In the genomic region with DNA sequence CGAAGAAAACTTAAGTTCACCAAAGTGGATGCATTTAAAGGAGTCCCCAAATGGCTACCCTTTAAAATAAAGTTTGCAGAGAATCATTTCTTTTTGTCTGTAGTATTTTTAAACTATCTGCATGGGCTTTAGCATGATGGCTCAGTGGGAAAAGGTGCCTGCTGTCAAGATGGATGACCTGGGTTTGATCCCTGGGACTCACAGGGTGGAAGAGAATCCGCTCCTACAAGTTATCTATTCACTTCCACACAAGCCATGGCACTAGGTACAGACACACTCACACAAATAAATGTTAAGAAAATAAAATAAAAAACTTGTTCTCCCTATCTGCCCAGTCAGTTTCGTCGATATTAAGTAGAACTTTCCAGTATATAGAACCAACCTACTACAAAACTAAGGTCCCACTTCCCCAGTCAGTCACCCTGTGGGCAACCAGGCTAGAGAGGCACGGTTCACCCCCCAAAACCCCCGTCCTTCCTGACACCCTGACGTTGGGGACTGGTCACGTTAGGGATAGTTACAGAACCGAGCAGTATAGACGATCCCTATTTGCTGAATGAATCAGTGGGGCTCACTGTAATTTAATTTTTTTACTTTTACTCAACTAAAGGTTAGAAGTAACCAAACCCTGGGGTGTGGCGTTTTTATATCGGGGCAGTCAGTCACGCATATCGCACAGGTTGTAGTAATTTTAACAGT, we compare ENCODE assay signal across 8 mouse cellular contexts. TPM values are rescaled to one million over a fixed set of nuclear protein-coding genes. Genes with fewer than 3 reads are reported as not detected.
A peak's percentile ranks its signal among the peaks of the same experiment; 100 is the strongest.
DNase-seq lines count a peak whose midpoint lies in the region; ATAC-seq and TF ChIP-seq lines count a peak whose summit lies in the region.

No protein-coding gene starts in this region.

- peaks cover 40% of the 10 kb centered on the region for H3K4me1 ChIP-seq in heart, embryonic 13.5 days
- peaks cover 9% of the 10 kb centered on the region for H3K4me1 ChIP-seq in ES-Bruce4 (ENCODE audit: control insufficient read depth, insufficient read depth, low read length)
- peaks cover 33% of the 10 kb centered on the region for H3K4me1 ChIP-seq in forebrain, embryonic 16.5 days (replicated peaks; ENCODE audit: control insufficient read depth, insufficient read depth, low read length)
- peaks cover 33% of the 10 kb centered on the region for H3K4me1 ChIP-seq in liver, postnatal 0 days (ENCODE audit: insufficient read depth)

- 24% methylated on average over 14 of the region's 14 CpGs for WGBS in heart, embryonic 13.5 days
- 22% methylated on average over 14 of the region's 14 CpGs for WGBS in forebrain, embryonic 16.5 days
- 17% methylated on average over 14 of the region's 14 CpGs for WGBS in liver, postnatal 0 days (ENCODE audit: insufficient replicate concordance)

- H3K4me3 ChIP-seq in heart, embryonic 13.5 days, result peak overlapping the region; percentile 70
- H3K4me3 ChIP-seq in ES-Bruce4 (ENCODE audit: low read depth, low read length), result peak overlapping the region; percentile 74
- H3K4me3 ChIP-seq in forebrain, embryonic 16.5 days (replicated peaks; ENCODE audit: low read length), result peak overlapping the region; percentile 96
- peak overlapping the region; percentile 93 for H3K4me3 ChIP-seq in liver, postnatal 0 days (ENCODE audit: low read depth, low read length)

- no peak for TF ChIP-seq POLR2A in ES-Bruce4 (IDR thresholded peaks at IDR 0.05; ENCODE audit: insufficient read depth, low read length)

- peak overlapping the region; percentile 88 for H3K4me2 ChIP-seq in heart, embryonic 13.5 days
- H3K4me2 ChIP-seq in forebrain, embryonic 16.5 days (ENCODE audit: low read length), result peak overlapping the region; percentile 70
- H3K4me2 ChIP-seq in liver, postnatal 0 days (ENCODE audit: low read depth, low read length), result peak overlapping the region; percentile 92

- no peak for ATAC-seq in heart, embryonic 13.5 days (ENCODE audit: extremely low read depth, insufficient number of reproducible peaks, low FRiP score, low TSS enrichment)
- no peak for ATAC-seq in forebrain, embryonic 16.5 days
- no peak for ATAC-seq in liver, postnatal 0 days
- ATAC-seq in frontal cortex, adult (ENCODE audit: low TSS enrichment), result no peak

- intact Hi-C loops in heart, postnatal 10 days (cut with DNase I), result no loop called here

- H3K9ac ChIP-seq in heart, embryonic 13.5 days, result peak overlapping the region; percentile 84
- H3K9ac ChIP-seq in ES-Bruce4 (ENCODE audit: low read depth, poor library complexity, severe bottlenecking), result peak overlapping the region; percentile 72
- peak overlapping the region; percentile 94 for H3K9ac ChIP-seq in forebrain, embryonic 16.5 days (replicated peaks; ENCODE audit: low read depth, low read length)
- H3K9ac ChIP-seq in liver, postnatal 0 days (replicated peaks), result peak overlapping the region; percentile 98

- no peak for TF ChIP-seq EP300 in ES-Bruce4 (IDR thresholded peaks at IDR 0.05; ENCODE audit: insufficient read depth, low read depth, low read length)
- TF ChIP-seq EP300 in liver, postnatal 0 days (IDR thresholded peaks at IDR 0.05; ENCODE audit: low read depth), result no peak

- no peaks in the 10 kb centered on the region for H3K27me3 ChIP-seq in heart, embryonic 13.5 days (replicated peaks)
- H3K27me3 ChIP-seq in ES-Bruce4 (ENCODE audit: control insufficient read depth, insufficient read depth, low read length, poor library complexity, severe bottlenecking), result no peaks in the 10 kb centered on the region
- no peaks in the 10 kb centered on the region for H3K27me3 ChIP-seq in forebrain, embryonic 16.5 days (replicated peaks; ENCODE audit: control insufficient read depth, insufficient read depth, low read length)
- H3K27me3 ChIP-seq in liver, postnatal 0 days (ENCODE audit: insufficient read depth, low read length), result no peaks in the 10 kb centered on the region

- no peaks in the 10 kb centered on the region for H3K36me3 ChIP-seq in heart, embryonic 13.5 days
- no peaks in the 10 kb centered on the region for H3K36me3 ChIP-seq in ES-Bruce4 (ENCODE audit: control insufficient read depth, insufficient read depth, low read length, poor library complexity, severe bottlenecking)
- no peaks in the 10 kb centered on the region for H3K36me3 ChIP-seq in forebrain, embryonic 16.5 days (ENCODE audit: control insufficient read depth, insufficient read depth)
- H3K36me3 ChIP-seq in liver, postnatal 0 days (replicated peaks; ENCODE audit: insufficient read depth, low read length), result no peaks in the 10 kb centered on the region

- no peak for TF ChIP-seq CTCF in ES-Bruce4 (IDR thresholded peaks at IDR 0.05; ENCODE audit: low read depth, low read length)
- TF ChIP-seq CTCF in liver, postnatal 0 days (IDR thresholded peaks at IDR 0.05; ENCODE audit: low read depth), result no peak

- H3K27ac ChIP-seq in heart, embryonic 13.5 days (replicated peaks), result no peak overlapping the region
- no peak overlapping the region for H3K27ac ChIP-seq in ES-Bruce4 (ENCODE audit: insufficient read depth, low read length)
- no peak overlapping the region for H3K27ac ChIP-seq in forebrain, embryonic 16.5 days (ENCODE audit: low read length)
- peak overlapping the region; percentile 97 for H3K27ac ChIP-seq in liver, postnatal 0 days (ENCODE audit: low read depth)

- no peak for DNase-seq in heart, postnatal 10 days
- no peak for DNase-seq in liver, postnatal 0 days
- DNase-seq in ovary, postnatal 36 days (ENCODE audit: low spot score), result no peak
- no peak for DNase-seq in cerebellum, adult 8-10 months

- H3K9me3 ChIP-seq in heart, embryonic 13.5 days, result no peaks in the 10 kb centered on the region
- no peaks in the 10 kb centered on the region for H3K9me3 ChIP-seq in ES-Bruce4 (replicated peaks; ENCODE audit: control insufficient read depth, insufficient read depth, low read length, poor library complexity, severe bottlenecking)
- H3K9me3 ChIP-seq in forebrain, embryonic 16.5 days (ENCODE audit: control insufficient read depth, low read length), result no peaks in the 10 kb centered on the region
- no peaks in the 10 kb centered on the region for H3K9me3 ChIP-seq in liver, postnatal 0 days (ENCODE audit: low read length)

RNA-seq across cellular contexts. Expression of gene Cisd1, which starts 1.0 kb away (rescaled TPM):
- polyA plus RNA-seq in heart, embryonic 13.5 days (2015; fragmentation: Nextera tagmentation; extraction: Ambion mirVana), result 162 and 186 TPM in 2 replicates
- total RNA-seq in heart, postnatal 10 days (2021), result 100 to 1,000 TPM; 236 to 244 TPM
- polyA plus RNA-seq in ES-Bruce4 (2011; ENCODE audit: insufficient read depth, insufficient read length, low read depth, missing spikeins), result 78.9 and 90.4 TPM in 2 replicates
- 242 and 252 TPM in 2 replicates for polyA plus RNA-seq in forebrain, embryonic 16.5 days (2015; fragmentation: Nextera tagmentation; extraction: Ambion mirVana)
- 261 and 297 TPM in 2 replicates for polyA plus RNA-seq in liver, postnatal 0 days (2015; fragmentation: Nextera tagmentation; extraction: Ambion mirVana)

RNA-seq across cellular contexts. Expression of gene Ipmk, which starts 3.8 kb away (rescaled TPM):
- polyA plus RNA-seq in heart, embryonic 13.5 days (2015; fragmentation: Nextera tagmentation; extraction: Ambion mirVana), result 5.6 and 6.2 TPM in 2 replicates
- 10 to 100 TPM; 14.9 to 15.0 TPM for total RNA-seq in heart, postnatal 10 days (2021)
- 39.9 and 41.4 TPM in 2 replicates for polyA plus RNA-seq in ES-Bruce4 (2011; ENCODE audit: insufficient read depth, insufficient read length, low read depth, missing spikeins)
- 18.8 and 20.1 TPM in 2 replicates for polyA plus RNA-seq in forebrain, embryonic 16.5 days (2015; fragmentation: Nextera tagmentation; extraction: Ambion mirVana)
- polyA plus RNA-seq in liver, postnatal 0 days (2015; fragmentation: Nextera tagmentation; extraction: Ambion mirVana), result 9.4 and 10.9 TPM in 2 replicates

RNA-seq across cellular contexts. Expression of gene Ube2d1, which starts 58.7 kb away (rescaled TPM):
- polyA plus RNA-seq in heart, embryonic 13.5 days (2015; fragmentation: Nextera tagmentation; extraction: Ambion mirVana), result 54.0 and 56.2 TPM in 2 replicates
- 10 to 100 TPM; 40.9 to 47.6 TPM for total RNA-seq in heart, postnatal 10 days (2021)
- polyA plus RNA-seq in ES-Bruce4 (2011; ENCODE audit: insufficient read depth, insufficient read length, low read depth, missing spikeins), result 66.7 and 71.4 TPM in 2 replicates
- polyA plus RNA-seq in forebrain, embryonic 16.5 days (2015; fragmentation: Nextera tagmentation; extraction: Ambion mirVana), result 186 and 198 TPM in 2 replicates
- 6.9 and 8.8 TPM in 2 replicates for polyA plus RNA-seq in liver, postnatal 0 days (2015; fragmentation: Nextera tagmentation; extraction: Ambion mirVana)
